Mouse (Mus musculus) testis, adult 2 months (tissue): ENCODE data around the gene Rap2c.

ENCODE experiments used
- CTCF ChIP-seq: fragments of 200-500 bp; IDR thresholded peaks from 2 replicates; pipeline ENCODE4 v1.5.1; 2012; ENCODE audit warnings: low read depth, mild to moderate bottlenecking, inconsistent platforms, low read length, moderate library complexity; ENCODE audit not compliant: control insufficient read depth, insufficient read depth, insufficient replicate concordance
- POLR2A ChIP-seq: fragments of 200-500 bp; IDR thresholded peaks from 2 replicates; pipeline ENCODE4 v1.6.1; 2012; ENCODE audit warnings: low read depth, mild to moderate bottlenecking, inconsistent platforms, low read length, moderate library complexity; ENCODE audit not compliant: control insufficient read depth

DNA sequence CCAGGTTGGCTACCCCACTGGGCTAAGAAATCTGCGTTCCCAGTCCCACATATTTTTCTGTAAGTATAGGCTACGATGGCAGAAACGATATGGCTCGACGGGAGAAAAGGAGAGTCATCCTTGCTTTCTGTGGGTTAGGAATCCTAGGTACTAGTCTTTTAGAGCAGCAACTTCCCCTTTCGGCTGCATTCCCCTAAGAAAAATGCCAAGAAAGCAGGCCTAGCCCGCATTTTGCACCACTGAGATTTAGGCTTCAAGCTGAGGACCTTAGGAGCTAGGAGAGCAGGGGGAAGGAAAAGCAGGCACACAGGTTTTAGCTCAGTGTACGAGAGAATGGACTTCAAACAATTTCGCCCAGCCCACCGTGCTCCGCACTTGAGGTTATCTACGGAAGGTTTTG lies 892 bp downstream of the Rap2c start:
- TF ChIP-seq CTCF (no peak), POLR2A (no peak)
